Mouse (Mus musculus): Measurements from ENCODE around the gene Deaf1.
A peak's percentile ranks its signal among the peaks of the same experiment; 100 is the strongest.

DNA sequence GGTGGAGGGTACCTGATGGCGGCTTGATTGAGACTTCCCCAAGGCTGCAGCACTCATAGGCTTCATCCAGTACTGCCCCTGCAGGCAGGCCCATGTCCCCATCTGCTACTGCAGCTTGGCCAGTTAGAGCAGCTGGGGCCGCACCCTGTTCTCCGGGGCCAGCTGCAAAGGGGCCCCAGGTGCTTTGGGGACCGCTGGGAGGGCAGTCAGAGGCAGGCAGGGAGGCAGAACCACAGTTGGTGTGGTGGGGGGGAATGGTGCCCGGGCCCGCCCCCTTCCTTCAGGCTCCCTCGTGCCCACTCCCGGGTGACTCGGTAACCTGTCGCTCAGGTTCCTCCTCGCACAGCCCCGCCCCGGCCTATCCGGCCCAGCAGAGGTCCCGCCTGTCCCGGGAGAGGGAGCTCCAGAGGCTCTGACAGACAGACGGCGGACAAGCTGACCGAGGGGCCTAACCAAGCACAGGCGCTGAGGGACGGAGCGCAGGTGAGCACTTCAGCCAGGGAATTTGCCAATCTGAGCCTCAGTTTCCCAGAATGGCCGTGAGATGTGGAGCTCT lies 11.2 kb upstream of the Deaf1 start, which contains the start of gene Eps8l2:
- TF ChIP-seq CTCF (IDR thresholded peaks at IDR 0.05) (peak; percentile 41), POLR2A (IDR thresholded peaks at IDR 0.05; ENCODE audit: insufficient read depth, low read depth, low read length) (no peak)

Measured in heart, adult 2 months (tissue).